Mouse (Mus musculus) small intestine, adult 2 months (tissue): ENCODE data around the gene Mroh2a.

Experiments
- CTCF ChIP-seq: fragments of 200-500 bp; IDR thresholded peaks from 2 replicates; pipeline ENCODE4 v1.5.1; 2012; ENCODE audit warnings: low read depth, mild to moderate bottlenecking, control low read depth, inconsistent platforms, low read length, moderate library complexity, mixed read lengths; ENCODE audit not compliant: insufficient replicate concordance, insufficient read length; ENCODE audit errors: extremely low read depth
- POLR2A ChIP-seq: fragments of 200-500 bp; IDR thresholded peaks from 2 replicates; pipeline ENCODE4 v1.6.1; 2012; ENCODE audit warnings: low read depth, mild to moderate bottlenecking, control low read depth, inconsistent platforms, low read length, moderate library complexity

- TF ChIP-seq CTCF (no peak), POLR2A (no peak)
Measured at GRCm38 (mm10) chr1:88264237-88264868, 37.6 kb downstream of the Mroh2a start.
